Mouse (Mus musculus): ENCODE measurements around the gene Hes6. TPM values are rescaled to one million over a fixed set of nuclear protein-coding genes. Genes with fewer than 3 reads are reported as not detected.
A peak's percentile ranks its signal among the peaks of the same experiment; 100 is the strongest.

The Hes6 gene
- 100 to 1,000 TPM; 274 to 679 TPM for total RNA-seq (2021)
- long read RNA-seq, experiment 1, transcript Hes6-202 (3 exons, 1,573 nt) = minor isoform, 10 of 634 reads
- long read RNA-seq, experiment 1, transcript Hes6-203 (3 exons, 1,398 nt) = minor isoform, 6 of 634 reads
- long read RNA-seq, experiment 1, transcript Hes6-201 (4 exons, 1,335 nt) = major isoform, 358 of 634 reads
- long read RNA-seq, experiment 1, partial matches to known transcripts = 5 of 634 reads
- long read RNA-seq, experiment 1, other reads (novel, unspliced or antisense) = 254 of 634 reads
- long read RNA-seq, experiment 2, transcript Hes6-202 (3 exons, 1,573 nt) = minor isoform, 5 of 198 reads
- long read RNA-seq, experiment 2, transcript Hes6-201 (4 exons, 1,335 nt) = major isoform, 161 of 198 reads
- long read RNA-seq, experiment 2, partial matches to known transcripts = 0 of 198 reads
- long read RNA-seq, experiment 2, other reads (novel, unspliced or antisense) = 29 of 198 reads

GRCm38 (mm10) chr1:91413898-91414594, at the start of gene Hes6:
Gene Hes6, minus strand, starts transcription at chr1:91414038.
- DNase-seq = peak; percentile 77 to 83

DNA sequence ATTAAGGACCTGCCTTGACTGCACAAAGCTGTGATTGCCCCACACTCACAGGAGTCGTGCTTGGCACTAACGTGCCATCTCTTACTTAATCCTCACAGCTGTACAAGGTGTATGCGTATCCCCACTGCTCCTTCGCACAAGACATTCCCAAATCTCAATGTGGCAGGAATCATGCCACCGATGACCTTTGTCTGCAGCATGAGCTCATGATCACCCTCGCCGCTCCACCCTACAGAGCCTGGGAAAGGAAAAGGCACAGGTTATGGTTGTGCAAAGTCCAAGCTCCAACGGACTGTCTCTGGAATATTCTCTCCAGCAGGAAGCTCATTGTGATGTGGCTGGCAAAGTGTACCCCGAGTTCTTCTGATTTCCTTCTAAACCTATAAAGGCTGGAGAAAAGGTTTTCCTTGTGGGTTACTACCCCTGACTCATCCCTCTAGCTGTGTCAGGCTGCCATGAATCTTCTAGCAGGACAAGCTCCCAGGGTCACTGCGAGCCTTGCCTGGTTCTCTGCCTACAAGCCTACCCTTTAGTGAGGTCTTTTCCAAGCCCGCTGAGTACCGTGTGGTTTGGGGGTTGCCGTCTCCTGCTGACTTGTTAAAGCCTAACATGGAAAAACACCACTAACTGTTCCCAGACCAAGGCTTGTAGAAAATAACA, 49.6 kb upstream of the Hes6 start:
- DNase-seq = peak; percentile 80

DNA sequence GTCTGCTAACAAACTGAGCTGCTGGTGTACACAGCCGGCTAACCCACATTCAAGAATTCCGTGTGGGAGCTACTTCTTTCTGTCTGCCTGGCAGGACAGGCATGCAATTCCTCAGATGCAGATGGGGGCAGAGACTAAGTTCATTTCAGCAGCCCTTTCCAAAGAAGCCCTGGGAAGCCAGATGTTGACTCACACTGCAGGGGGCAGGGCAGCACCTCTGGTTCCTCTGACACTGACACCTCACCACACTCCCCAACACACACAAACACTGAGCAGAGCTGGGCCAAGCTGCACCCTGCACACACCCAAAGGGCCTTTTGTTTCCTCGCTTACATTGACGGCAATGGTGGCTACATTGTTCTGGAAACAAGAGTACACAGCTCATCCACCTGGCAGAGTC, 46.7 kb upstream of the Hes6 start:
- DNase-seq = peak; percentile 60 to 70

GRCm38 (mm10) chr1:91460069-91460468, 46.2 kb upstream of the Hes6 start:
- no peak for DNase-seq

DNA sequence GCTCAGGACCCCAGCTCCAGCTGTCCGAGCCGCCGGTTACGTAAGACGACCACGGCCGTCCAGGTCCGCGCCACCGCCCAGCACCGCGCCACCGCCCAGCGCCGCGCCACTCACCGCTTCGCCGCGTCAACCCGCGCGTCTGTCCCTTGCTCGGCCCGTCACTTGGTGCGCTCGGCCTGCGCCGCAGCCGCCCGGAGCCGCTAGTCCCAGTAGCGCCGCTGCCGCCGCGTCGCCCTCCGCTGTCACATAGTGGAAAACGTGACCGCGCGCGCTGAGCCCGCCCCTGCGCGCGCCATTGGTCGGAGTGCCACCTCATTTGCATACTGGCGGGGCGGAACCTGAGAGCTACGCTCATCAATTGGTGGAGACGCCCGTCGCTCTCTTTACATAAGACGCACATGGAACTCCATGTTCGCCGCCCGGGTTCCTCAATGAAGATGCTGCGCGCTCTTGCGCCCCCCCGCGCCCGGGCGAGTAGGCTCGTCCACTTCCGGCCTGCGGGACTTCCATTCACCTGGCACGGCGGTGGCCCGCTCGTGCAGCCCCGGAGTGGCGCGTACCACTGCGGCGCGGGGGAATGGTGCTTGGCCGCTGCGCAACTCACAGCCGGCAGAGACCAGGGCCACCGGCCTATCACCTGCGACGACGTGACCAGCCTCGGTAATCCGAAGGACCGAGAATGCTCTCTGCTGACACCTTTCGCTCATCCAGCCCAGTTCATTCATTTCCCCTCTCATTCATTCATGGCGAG, 45.4 kb upstream of the Hes6 start, which contains the start of gene Per2:
Gene Per2, minus strand, starts transcription at position 266 of the 751 bp plus-strand sequence.
- peak; percentile 98 to 99 for DNase-seq

GRCm38 (mm10) chr1:91458223-91458861, 44.5 kb upstream of the Hes6 start:
- DNase-seq = peak; percentile 41 to 47

GRCm38 (mm10) chr1:91457698-91458097, 43.9 kb upstream of the Hes6 start:
- peak; percentile 75 to 80 for DNase-seq

- DNase-seq = peak in 1 of 2 experiments; percentile 17
Observed at GRCm38 (mm10) chr1:91457116-91457515, 43.3 kb upstream of the Hes6 start.

DNA sequence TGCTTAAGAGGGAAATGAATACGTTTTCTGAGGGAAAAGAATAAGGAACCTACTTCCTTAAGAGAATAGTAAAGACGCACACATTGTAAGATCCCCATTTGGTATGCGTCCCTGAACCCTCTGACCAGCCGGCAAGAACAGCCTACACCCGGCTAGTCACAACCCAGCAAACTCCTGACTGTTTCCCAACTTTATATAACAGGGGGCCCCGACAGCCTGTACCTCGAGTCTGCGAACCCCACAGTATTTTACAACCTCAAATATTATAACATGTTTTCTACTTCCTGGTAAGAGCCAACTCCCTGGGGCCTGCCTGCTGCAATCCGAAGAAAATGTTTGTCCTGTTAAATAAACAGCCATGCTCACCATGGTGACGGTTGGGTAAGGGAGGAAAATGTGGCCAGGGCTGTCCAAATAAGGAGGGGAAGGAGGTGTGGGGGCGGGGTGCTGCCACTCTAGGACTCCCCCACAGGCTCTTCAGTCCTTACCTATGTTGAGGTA, 42.5 kb upstream of the Hes6 start:
- peak; percentile 60 to 83 for DNase-seq

DNA sequence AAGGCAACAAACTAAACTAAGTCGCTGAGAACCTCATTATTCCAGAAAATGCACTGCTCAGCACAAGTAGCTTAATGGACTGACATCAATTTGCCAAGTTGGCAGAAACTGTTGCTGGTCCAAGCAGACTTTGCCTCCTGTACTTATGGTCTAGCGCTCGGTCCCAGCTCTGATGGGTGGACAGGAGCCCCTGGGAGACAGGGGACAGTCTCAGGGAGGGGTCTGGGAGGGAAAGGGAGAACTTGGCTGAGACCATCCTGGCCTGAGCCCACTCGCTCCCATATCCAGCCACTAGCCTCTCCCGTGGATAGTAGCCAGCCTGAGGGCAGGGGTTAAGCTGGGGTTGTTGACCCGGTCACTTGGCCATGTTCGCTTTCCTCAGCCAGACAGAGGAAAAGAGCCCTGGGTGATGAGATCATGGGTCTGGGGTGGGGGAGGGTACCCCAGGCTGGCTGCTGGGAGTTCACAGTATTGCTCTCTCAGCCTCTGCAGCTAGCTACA, 41.9 kb upstream of the Hes6 start:
- DNase-seq = peak; percentile 54 to 74

DNA sequence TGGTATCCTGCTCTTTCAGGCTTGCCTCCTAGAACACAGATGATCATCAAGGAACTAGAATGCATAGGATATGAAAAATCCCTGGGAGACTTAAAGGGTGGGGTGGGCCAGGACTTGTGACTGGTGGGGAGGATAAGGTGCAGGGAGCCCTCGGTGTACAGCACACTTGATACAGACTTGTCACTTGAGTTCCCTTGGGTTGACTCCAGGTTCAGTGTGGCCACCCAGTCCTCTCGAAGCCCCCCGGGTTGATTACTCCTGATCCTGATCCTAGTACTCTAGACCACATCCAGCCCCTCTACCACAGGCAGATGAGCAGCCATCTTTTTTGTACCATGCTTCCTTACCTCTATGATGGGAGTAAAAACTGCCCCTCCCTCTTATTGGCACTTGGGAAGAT, 41.1 kb upstream of the Hes6 start:
- no peak for DNase-seq

DNA sequence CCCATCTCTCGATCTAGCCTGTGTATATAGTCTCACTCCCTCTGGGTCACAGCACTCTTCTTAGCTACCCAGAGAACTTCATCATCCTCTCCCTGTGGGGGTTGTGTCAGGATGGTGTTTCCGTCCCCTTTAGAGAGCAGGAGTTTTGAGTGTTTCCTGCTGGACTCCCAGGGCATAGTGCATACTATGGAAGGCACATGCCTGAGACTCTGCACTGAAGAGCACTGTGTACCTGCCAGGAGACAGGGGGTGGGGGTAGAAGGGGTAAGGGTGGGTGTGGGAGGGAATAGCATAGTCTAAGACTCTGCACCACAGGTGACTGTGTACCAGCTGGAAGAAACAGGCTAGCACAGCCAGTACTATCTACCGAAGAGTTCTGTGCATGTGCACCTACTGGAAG, 40.5 kb upstream of the Hes6 start:
- DNase-seq = no peak

DNA sequence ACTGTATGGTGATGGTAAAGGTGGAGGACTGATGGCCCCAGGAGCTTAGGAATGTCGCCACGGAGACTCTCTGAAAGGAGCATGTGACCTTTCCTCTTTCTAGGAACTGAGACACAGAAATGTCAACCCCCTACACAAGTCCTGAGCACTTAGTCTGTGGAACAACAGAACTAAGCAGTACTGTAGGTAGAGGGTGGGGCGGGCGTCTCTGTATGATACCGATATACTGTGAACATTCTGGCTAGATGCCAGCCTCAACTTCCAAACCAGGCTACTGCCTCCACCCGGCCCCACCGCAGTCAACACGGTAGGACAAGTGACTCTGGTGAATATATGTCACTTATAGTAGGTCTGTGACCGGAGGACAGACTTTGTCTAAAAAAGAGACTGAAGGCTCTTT, 40.1 kb upstream of the Hes6 start:
- no peak for DNase-seq

GRCm38 (mm10) chr1:91451547-91452084, 37.8 kb upstream of the Hes6 start:
- DNase-seq = no peak

DNA sequence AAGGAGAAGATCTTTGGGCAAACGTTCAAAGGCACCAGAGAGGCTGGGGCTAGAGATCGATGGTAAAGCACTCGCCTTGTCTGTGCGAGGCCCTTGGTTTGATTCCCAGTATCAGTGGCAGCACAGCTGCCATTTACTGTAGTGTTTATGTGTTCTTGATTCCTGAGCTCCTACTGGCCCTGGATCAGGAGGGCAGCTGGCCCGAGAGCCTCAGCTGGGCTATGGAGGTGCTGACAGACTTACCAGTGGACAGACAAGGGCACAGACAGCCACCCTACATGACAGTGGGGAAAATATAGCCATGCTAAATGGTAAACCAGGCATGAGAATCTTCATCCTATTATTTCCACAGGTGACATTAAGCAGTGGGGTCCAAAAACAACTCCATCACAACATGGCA, 37.0 kb upstream of the Hes6 start:
- DNase-seq = no peak

DNA sequence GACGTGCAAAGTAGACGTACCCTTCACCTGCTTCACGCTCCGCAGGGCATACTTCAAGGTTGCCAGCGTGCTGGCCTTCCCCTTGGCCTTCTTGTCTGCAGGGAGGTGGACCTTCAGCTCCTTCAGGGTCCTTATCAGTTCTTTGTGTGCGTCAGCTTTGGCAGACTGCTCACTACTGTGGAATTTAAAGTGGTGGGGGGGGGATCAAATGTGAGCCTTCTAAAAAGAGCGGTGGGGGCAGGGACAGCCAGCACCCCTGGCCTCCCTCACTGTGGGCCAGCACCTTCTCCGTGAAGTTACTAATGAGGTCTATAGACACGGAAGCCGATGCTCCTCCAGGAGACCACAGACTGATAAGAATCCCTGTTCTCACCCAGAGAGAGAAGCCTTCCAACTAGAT, 34.9 kb upstream of the Hes6 start:
- DNase-seq = peak; percentile 67 to 72

- no peak for DNase-seq
Observed at GRCm38 (mm10) chr1:91446511-91446910, 32.7 kb upstream of the Hes6 start.

GRCm38 (mm10) chr1:91446060-91446459, 32.2 kb upstream of the Hes6 start:
- peak; percentile 88 to 93 for DNase-seq

- DNase-seq = peak; percentile 77 to 78
Observed at GRCm38 (mm10) chr1:91444841-91445830, 31.3 kb upstream of the Hes6 start.
